Mouse (Mus musculus) lung, embryonic 15.5 days (tissue): ENCODE data around the gene Olfr890. TPM values are rescaled to one million over a fixed set of nuclear protein-coding genes. Genes with fewer than 3 reads are reported as not detected.
"Not testable (repeated sequence)": the region's sequence is repeated elsewhere in the genome, so short reads cannot be mapped to it uniquely, and the experiment has no call there.

ENCODE experiments used
- ATAC-seq: fragments of 200-750 bp; cut with Nextera tagmentation; 2 replicates; pipeline ENCODE4 v1.8.0; 2017; ENCODE audit warnings: moderate number of reproducible peaks, borderline replicate concordance; ENCODE audit not compliant: low FRiP score, low TSS enrichment; ENCODE audit errors: extremely low read depth
- H3K27ac ChIP-seq: fragments of 300-500 bp; sonication (generic); 2 replicates; pipeline ENCODE4 v1.5.1; 2015; ENCODE audit warnings: moderate library complexity, mild to moderate bottlenecking, inconsistent platforms
- H3K27me3 ChIP-seq: fragments of 300-500 bp; sonication (generic); 2 replicates; pipeline ENCODE4 v1.6.1; 2015; ENCODE audit warnings: inconsistent platforms
- H3K36me3 ChIP-seq: fragments of 300-500 bp; sonication (generic); 2 replicates; pipeline ENCODE4 v1.6.1; 2015; ENCODE audit warnings: inconsistent platforms
- H3K4me1 ChIP-seq: fragments of 300-500 bp; sonication (generic); 2 replicates; pipeline ENCODE4 v1.6.1; 2015; ENCODE audit warnings: inconsistent platforms
- H3K4me2 ChIP-seq: fragments of 300-500 bp; sonication (generic); 2 replicates; pipeline ENCODE4 v1.6.1; 2015; ENCODE audit warnings: inconsistent platforms, mild to moderate bottlenecking, moderate library complexity
- H3K4me3 ChIP-seq: fragments of 300-500 bp; sonication (generic); 2 replicates; pipeline ENCODE4 v1.5.1; 2015; ENCODE audit warnings: mild to moderate bottlenecking, inconsistent platforms
- H3K9ac ChIP-seq: fragments of 300-500 bp; sonication (generic); 2 replicates; pipeline ENCODE4 v1.6.1; 2015; ENCODE audit warnings: inconsistent platforms
- H3K9me3 ChIP-seq: fragments of 300-500 bp; sonication (generic); 2 replicates; pipeline ENCODE4 v1.6.1; 2016; ENCODE audit warnings: inconsistent platforms
- WGBS: fragments of 180-500 bp; shearing (Covaris S2); methylation state at CpG from one replicate; pipeline ENCODE4 v1.1.7; 2015; 5-methylcytosine and 5-hydroxymethylcytosine counted together
- polyA plus RNA-seq: library from polyadenylated mRNA; unstranded; fragments of >200 nt; fragmentation: Nextera tagmentation; extraction: Ambion mirVana; gene quantifications from 2 replicates; pipeline ENCODE4 v1.2.1, GENCODE M21; 2015

The Olfr890 gene
- polyA plus RNA-seq, result not detected in 2 replicates

DNA sequence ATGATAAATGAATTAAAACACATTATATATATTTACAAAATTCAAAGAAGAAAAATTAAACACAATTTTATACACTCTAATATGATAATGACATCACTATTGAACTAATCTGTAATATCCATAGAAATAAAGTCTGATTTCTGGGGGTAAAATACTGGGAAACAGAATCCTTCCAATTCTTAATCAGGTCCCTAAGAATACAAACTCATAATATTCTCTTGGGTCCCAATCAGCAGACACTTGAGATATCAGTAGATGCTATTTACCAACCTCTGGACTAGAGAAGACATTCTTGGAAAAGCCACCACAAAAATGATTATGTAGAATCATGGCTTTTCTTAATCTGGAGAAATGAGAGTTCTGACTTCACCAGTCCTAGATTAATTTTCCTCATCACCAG lies at the start of gene Olfr890:
Gene Olfr890, plus strand, starts transcription at position 301 of the 400 bp plus-strand sequence.
- Histone ChIP-seq H3K36me3 (no peaks in the 10 kb centered on the region), H3K27ac (no peak within 1 kb of the TSS), H3K4me1 (no peaks in the 10 kb centered on the region), H3K9ac (no peak within 1 kb of the TSS), H3K9me3 (no peaks in the 10 kb centered on the region), H3K27me3 (no peaks in the 10 kb centered on the region), H3K4me2 (no peak within 1 kb of the TSS), H3K4me3 (no peak within 1 kb of the TSS)
- ATAC-seq, result no peak

DNA sequence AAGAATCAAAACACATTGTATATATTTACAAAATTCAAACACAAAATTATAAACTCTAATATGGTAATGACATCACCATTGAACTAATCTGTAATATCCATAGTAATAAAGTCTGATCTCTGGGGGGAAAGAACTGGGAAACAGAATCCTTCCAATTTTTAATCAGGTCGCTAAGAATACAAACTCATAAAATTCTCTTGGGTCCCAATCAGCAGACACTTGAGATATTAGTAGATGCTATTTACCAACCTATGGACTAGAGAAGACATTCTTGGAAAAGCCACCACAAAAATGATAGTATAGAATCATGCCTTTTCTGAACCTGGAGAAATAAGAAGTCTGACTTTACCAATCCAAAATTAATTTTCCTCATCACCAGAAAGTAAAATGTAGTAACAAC lies 34.5 kb upstream of the Olfr890 start, which contains the start of gene Olfr888:
Gene Olfr888, plus strand, starts transcription at position 301 of the 400 bp plus-strand sequence.
- Histone ChIP-seq H3K27me3 (no peaks in the 10 kb centered on the region), H3K4me3 (no peak within 1 kb of the TSS), H3K27ac (no peak within 1 kb of the TSS), H3K36me3 (no peaks in the 10 kb centered on the region), H3K9ac (no peak within 1 kb of the TSS), H3K4me2 (no peak within 1 kb of the TSS), H3K9me3 (no peaks in the 10 kb centered on the region), H3K4me1 (no peaks in the 10 kb centered on the region)
- no peak for ATAC-seq
- WGBS, result 72% methylated on average over 1 of the region's 1 CpGs

DNA sequence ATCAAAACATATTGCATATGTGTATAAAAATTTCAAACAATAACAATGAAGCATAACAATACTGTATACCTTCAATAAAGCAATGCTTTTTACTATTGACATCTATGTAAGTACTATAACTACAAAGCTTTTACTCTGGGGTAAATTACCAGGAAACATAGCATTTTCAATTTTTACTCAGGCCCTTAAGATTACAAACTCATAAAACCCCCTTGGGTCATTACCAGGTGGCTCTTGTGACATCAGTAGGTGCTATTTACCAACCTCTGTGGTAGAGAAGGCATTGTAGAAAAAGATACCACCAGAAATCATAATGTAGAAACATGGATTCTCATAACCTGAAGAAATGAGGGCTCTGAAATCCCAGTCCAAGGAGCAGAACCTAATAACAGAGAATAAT lies 27.4 kb upstream of the Olfr890 start, which contains the start of gene Olfr889:
Gene Olfr889, plus strand, starts transcription at position 301 of the 400 bp plus-strand sequence.
- Histone ChIP-seq H3K9me3 (no peaks in the 10 kb centered on the region), H3K4me2 (no peak within 1 kb of the TSS), H3K4me3 (no peak within 1 kb of the TSS), H3K36me3 (no peaks in the 10 kb centered on the region), H3K27me3 (no peaks in the 10 kb centered on the region), H3K9ac (no peak within 1 kb of the TSS), H3K4me1 (no peaks in the 10 kb centered on the region), H3K27ac (no peak within 1 kb of the TSS)
- no peak for ATAC-seq

DNA sequence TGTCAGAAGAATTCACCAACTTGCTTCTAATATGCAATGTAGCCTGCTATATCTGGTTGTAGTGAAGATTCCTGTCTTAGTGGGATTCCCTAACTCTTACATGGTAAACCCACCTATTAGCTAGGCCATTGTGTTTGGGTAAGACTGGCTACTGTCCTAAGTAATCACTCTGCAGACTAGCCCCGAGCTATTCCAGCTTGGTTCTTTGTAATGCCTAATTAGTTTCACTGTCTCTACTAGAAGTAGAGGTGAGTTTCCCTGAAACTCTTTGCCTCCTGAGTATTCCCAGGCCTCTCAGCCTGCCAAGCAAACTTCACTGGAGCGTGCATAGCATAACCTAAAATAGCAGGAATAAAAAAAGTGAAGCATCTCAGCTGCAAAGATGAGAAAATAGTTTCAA lies 26.0 kb downstream of the Olfr890 start:
- not testable (repeated sequence) for H3K9me3 ChIP-seq, H3K27ac ChIP-seq, H3K27me3 ChIP-seq, H3K4me3 ChIP-seq, ATAC-seq, H3K4me1 ChIP-seq, H3K9ac ChIP-seq, H3K4me2 ChIP-seq, H3K36me3 ChIP-seq
- WGBS, result 41% methylated on average over 2 of the region's 2 CpGs

DNA sequence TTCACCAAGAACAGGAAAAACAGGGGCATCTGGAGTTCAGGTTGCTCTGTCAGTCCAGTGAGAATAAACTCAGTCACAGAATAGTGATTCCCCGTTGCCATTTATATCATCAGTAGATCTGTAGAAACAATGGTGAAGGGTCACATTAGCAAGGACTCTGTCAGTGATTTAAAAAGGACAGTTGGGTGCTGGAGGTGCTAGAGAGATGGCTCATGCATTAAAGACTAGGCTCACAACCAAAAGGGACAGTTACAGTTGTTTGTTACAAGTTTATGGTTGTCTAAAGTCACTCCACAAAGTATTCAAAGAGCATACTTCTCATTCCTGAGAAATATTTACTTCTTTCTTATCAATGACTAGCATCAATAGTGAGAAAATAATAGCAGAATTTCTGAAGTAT lies 38.4 kb downstream of the Olfr890 start, which contains the start of gene Olfr891:
Gene Olfr891, minus strand, starts transcription at position 101 of the 400 bp plus-strand sequence.
- H3K9me3 ChIP-seq, result no peaks in the 10 kb centered on the region
- no peaks in the 10 kb centered on the region for H3K27me3 ChIP-seq
- WGBS, result 73% methylated on average over 1 of the region's 1 CpGs
- ATAC-seq, result no peak
- no peaks in the 10 kb centered on the region for H3K4me1 ChIP-seq
- no peak within 1 kb of the TSS for H3K4me2 ChIP-seq
- H3K36me3 ChIP-seq, result no peaks in the 10 kb centered on the region
- no peak within 1 kb of the TSS for H3K27ac ChIP-seq
- H3K9ac ChIP-seq, result no peak within 1 kb of the TSS
- H3K4me3 ChIP-seq, result no peak within 1 kb of the TSS

Other genes with a start within 250 kb of the Olfr890 start
- gene Olfr145, start 245.8 kb upstream of the Olfr890 start, polyA plus RNA-seq, result not detected in 2 replicates
- not detected in 2 replicates for gene Olfr878, start 224.7 kb upstream of the Olfr890 start, polyA plus RNA-seq
- gene Olfr881, start 150.7 kb upstream of the Olfr890 start, polyA plus RNA-seq, result not detected in 2 replicates
- not detected in 2 replicates for gene Olfr883, start 116.7 kb upstream of the Olfr890 start, polyA plus RNA-seq
- not detected in 2 replicates for gene Olfr884, start 96.0 kb upstream of the Olfr890 start, polyA plus RNA-seq
- gene Olfr885, start 81.2 kb upstream of the Olfr890 start, polyA plus RNA-seq, result not detected in 2 replicates
- gene Olfr887, start 58.4 kb upstream of the Olfr890 start, polyA plus RNA-seq, result not detected in 2 replicates
- not detected in 2 replicates for gene Olfr888, start 34.4 kb upstream of the Olfr890 start, polyA plus RNA-seq
- gene Olfr889, start 27.3 kb upstream of the Olfr890 start, polyA plus RNA-seq, result 0.05 TPM in 1 of 2 replicates, not detected in the other
- not detected in 2 replicates for gene Olfr891, start 38.3 kb downstream of the Olfr890 start, polyA plus RNA-seq
- gene Olfr893, start 65.8 kb downstream of the Olfr890 start, polyA plus RNA-seq, result not detected in 2 replicates
- gene Olfr894, start 75.5 kb downstream of the Olfr890 start, polyA plus RNA-seq, result not detected in 2 replicates
- not detected in 2 replicates for gene Olfr143, start 110.3 kb downstream of the Olfr890 start, polyA plus RNA-seq
- gene Olfr895, start 125.3 kb downstream of the Olfr890 start, polyA plus RNA-seq, result not detected in 2 replicates
- gene Olfr896-ps1, start 148.6 kb downstream of the Olfr890 start, polyA plus RNA-seq, result not detected in 2 replicates
- gene Olfr25, start 186.5 kb downstream of the Olfr890 start, polyA plus RNA-seq, result not detected in 2 replicates
- gene Olfr898, start 205.9 kb downstream of the Olfr890 start, polyA plus RNA-seq, result not detected in 2 replicates
- not detected in 2 replicates for gene Olfr250, start 224.4 kb downstream of the Olfr890 start, polyA plus RNA-seq
- gene Olfr251, start 234.6 kb downstream of the Olfr890 start, polyA plus RNA-seq, result not detected in 2 replicates